Mouse (Mus musculus): ENCODE measurements at regions not wholly inside any gene's neighbourhood (a gene's known extent, or its start where the extent isn't known, plus 50 kb on each side); places are given as distances from the start of the nearest gene placed in this dataset.
"Not testable (repeated sequence)": the region's sequence is repeated elsewhere in the genome, so short reads cannot be mapped to it uniquely, and the experiment has no call there.

GRCm38 (mm10) chr12:15174411-15175041 lies 642.2 kb downstream of the Trib2 start:
- intact Hi-C loops (cut with DNase I) = no loop called here
- DNase-seq = no peak

- no peak for DNase-seq
- intact Hi-C loops (cut with DNase I) = no loop called here
These were observed 654.1 kb downstream of the Trib2 start for GRCm38 (mm10) chr12:15162605-15163004.

GRCm38 (mm10) chr12:15161864-15162263 lies 654.9 kb downstream of the Trib2 start:
- DNase-seq = no peak
- intact Hi-C loops (cut with DNase I) = no loop called here

- intact Hi-C loops (cut with DNase I) = no loop called here
These were observed 656.2 kb downstream of the Trib2 start for GRCm38 (mm10) chr12:15160478-15160998.

GRCm38 (mm10) chr12:15146398-15146797 lies 670.3 kb downstream of the Trib2 start:
- intact Hi-C loops (cut with DNase I) = no loop called here
- no peak for DNase-seq

More at GRCm38 (mm10) chr12:15160478-15160998, 656.2 kb downstream of the Trib2 start:
- no peak for DNase-seq

GRCm38 (mm10) chr12:15137039-15137438 lies 679.7 kb downstream of the Trib2 start:
- intact Hi-C loops (cut with DNase I) = no loop called here
- DNase-seq = no peak

GRCm38 (mm10) chr12:15124179-15124578 lies 692.5 kb downstream of the Trib2 start:
- DNase-seq = no peak
- intact Hi-C loops (cut with DNase I) = no loop called here

GRCm38 (mm10) chr12:15122586-15123212 lies 694.0 kb downstream of the Trib2 start:
- intact Hi-C loops (cut with DNase I) = no loop called here
- DNase-seq = no peak

- intact Hi-C loops (cut with DNase I) = no loop called here
- DNase-seq = no peak
These were observed 701.2 kb downstream of the Trib2 start for GRCm38 (mm10) chr12:15115556-15115955.

- DNase-seq = no peak
- intact Hi-C loops (cut with DNase I) = no loop called here
These were observed 701.9 kb downstream of the Trib2 start for GRCm38 (mm10) chr12:15114793-15115192.

- intact Hi-C loops (cut with DNase I) = no loop called here
- no peak for DNase-seq
These were observed 705.7 kb downstream of the Trib2 start for GRCm38 (mm10) chr12:15111049-15111448.

- no peak for DNase-seq
- intact Hi-C loops (cut with DNase I) = no loop called here
These were observed 711.8 kb downstream of the Trib2 start for GRCm38 (mm10) chr12:15104876-15105275.

GRCm38 (mm10) chr12:15078615-15079014 lies 738.1 kb downstream of the Trib2 start:
- intact Hi-C loops (cut with DNase I) = no loop called here
- no peak for DNase-seq

- intact Hi-C loops (cut with DNase I) = no loop called here
- DNase-seq = no peak
These were observed 752.4 kb downstream of the Trib2 start for GRCm38 (mm10) chr12:15064351-15064750.

- intact Hi-C loops (cut with DNase I) = no loop called here
- DNase-seq = no peak
These were observed 765.3 kb downstream of the Trib2 start for GRCm38 (mm10) chr12:15051387-15051786.

- intact Hi-C loops (cut with DNase I) = no loop called here
- DNase-seq = no peak
These were observed 773.5 kb downstream of the Trib2 start for GRCm38 (mm10) chr12:15043264-15043663.

GRCm38 (mm10) chr12:15011091-15011490 lies 805.6 kb downstream of the Trib2 start:
- intact Hi-C loops (cut with DNase I) = no loop called here
- no peak for DNase-seq

GRCm38 (mm10) chr12:15002401-15002800 lies 814.3 kb downstream of the Trib2 start:
- intact Hi-C loops (cut with DNase I); DNase-seq: not testable (repeated sequence)

All from heart, postnatal 36 days (tissue).